Mouse (Mus musculus) megakaryocyte, embryonic 14.5 days (primary cell): ENCODE data around the gene H2-DMb2.

Source experiments
- FLI1 ChIP-seq: IDR thresholded peaks from 2 replicates; pipeline ENCODE4 v1.6.1; 2012; ENCODE audit warnings: low read length, inconsistent platforms, mixed read lengths
- GATA1 ChIP-seq: IDR thresholded peaks from 3 replicates; pipeline ENCODE4 v1.6.1; 2012; ENCODE audit warnings: mixed read lengths, low read length, inconsistent platforms, borderline replicate concordance

DNA sequence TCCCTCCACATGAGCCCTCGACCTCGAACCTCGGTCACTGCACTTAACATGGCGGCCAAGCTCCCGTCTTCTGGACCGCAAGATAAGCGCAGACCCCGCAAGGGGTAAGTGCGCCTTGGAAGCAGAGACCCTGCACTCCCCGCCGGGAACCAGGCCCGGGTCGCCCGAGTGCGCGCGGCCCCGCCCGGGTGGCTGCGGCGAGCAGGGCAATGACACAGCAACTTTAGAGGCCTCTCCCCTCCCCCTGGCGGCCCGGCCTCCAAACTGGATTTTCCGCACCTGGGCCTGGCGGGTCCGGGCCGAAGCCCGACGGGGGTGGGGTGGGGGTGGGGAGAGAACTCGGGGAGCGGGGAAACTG is 22.3 kb upstream of the H2-DMb2 start:
- no peak for TF ChIP-seq FLI1
- TF ChIP-seq GATA1, result no peak
